11 mouse cellular contexts compared by ENCODE assay signal in the genomic region with DNA sequence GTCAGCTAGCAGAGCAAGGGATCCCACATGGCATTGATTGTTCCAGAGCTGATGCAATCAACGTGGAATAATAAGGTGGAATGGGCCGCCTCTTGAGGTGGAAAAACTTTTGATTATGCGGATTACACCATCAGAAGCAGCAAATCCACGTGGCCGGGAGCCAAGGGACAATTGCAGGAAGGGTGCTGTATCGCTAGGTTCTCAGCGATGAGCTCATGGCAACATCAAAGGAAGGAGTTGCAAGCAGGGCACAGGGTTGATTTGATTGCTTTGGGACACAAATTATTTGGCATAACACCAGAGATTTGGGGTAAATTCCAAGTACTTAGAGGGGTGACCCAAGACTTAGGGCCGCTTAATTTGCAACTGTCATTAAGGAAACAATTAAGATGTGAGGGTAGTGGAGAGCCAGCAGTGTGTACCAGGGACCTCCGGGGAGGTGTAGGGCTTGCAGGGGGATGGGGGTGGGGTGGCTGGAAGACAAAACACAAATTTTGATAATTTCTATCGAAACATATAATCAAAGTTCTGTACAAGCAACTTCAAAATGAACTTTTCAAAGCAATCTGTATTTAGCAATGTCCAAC.
A peak's percentile ranks its signal among the peaks of the same experiment; 100 is the strongest.
DNase-seq lines count a peak whose midpoint lies in the region; ATAC-seq lines count a peak whose summit lies in the region.
"Had no signal": no experiment of that assay in that cellular context is flagged by ENCODE, and none has a peak within 500 bp of the region (broad histone marks: within the 10 kb centered on the region; RNA-seq: fewer than 3 reads in every experiment).

No protein-coding gene starts in this region.

- H3K4me1 ChIP-seq in midbrain, embryonic 13.5 days (replicated peaks): no peaks in the 10 kb centered on the region
- no peaks in the 10 kb centered on the region for H3K4me1 ChIP-seq in midbrain, embryonic 16.5 days (ENCODE audit: control insufficient read depth, insufficient read depth, low read length)
- H3K4me1 ChIP-seq: limb, embryonic 15.5 days had no signal

- H3K4me2 ChIP-seq in midbrain, embryonic 13.5 days (replicated peaks): no peak overlapping the region
- H3K4me2 ChIP-seq in midbrain, embryonic 16.5 days (ENCODE audit: low read length): no peak overlapping the region
- H3K4me2 ChIP-seq: embryonic facial prominence, embryonic 12.5 days; limb, embryonic 15.5 days had no signal

- no peak overlapping the region for H3K4me3 ChIP-seq in midbrain, embryonic 13.5 days (replicated peaks)
- H3K4me3 ChIP-seq in midbrain, embryonic 16.5 days (ENCODE audit: low read depth, low read length): no peak overlapping the region
- H3K4me3 ChIP-seq: embryonic facial prominence, embryonic 12.5 days; limb, embryonic 15.5 days had no signal

- 55% methylated on average over 10 of the region's 10 CpGs for WGBS in midbrain, embryonic 13.5 days
- WGBS in midbrain, embryonic 16.5 days: 52% methylated on average over 10 of the region's 10 CpGs

- H3K36me3 ChIP-seq in midbrain, embryonic 13.5 days: no peaks in the 10 kb centered on the region
- H3K36me3 ChIP-seq in midbrain, embryonic 16.5 days (ENCODE audit: control insufficient read depth, insufficient read depth, low read length): no peaks in the 10 kb centered on the region
- H3K36me3 ChIP-seq: embryonic facial prominence, embryonic 12.5 days; limb, embryonic 15.5 days had no signal

- ATAC-seq in midbrain, embryonic 13.5 days: peak; percentile 63
- ATAC-seq in midbrain, embryonic 16.5 days: no peak

- no peak overlapping the region for H3K27ac ChIP-seq in midbrain, embryonic 13.5 days
- no peak overlapping the region for H3K27ac ChIP-seq in midbrain, embryonic 16.5 days (ENCODE audit: low read length)
- H3K27ac ChIP-seq: embryonic facial prominence, embryonic 12.5 days; limb, embryonic 15.5 days had no signal

- intact Hi-C loops in heart, postnatal 14 days (cut with DNase I): no loop called here

- no peaks in the 10 kb centered on the region for H3K9me3 ChIP-seq in midbrain, embryonic 13.5 days
- no peaks in the 10 kb centered on the region for H3K9me3 ChIP-seq in midbrain, embryonic 16.5 days (replicated peaks; ENCODE audit: control insufficient read depth, low read length, poor library complexity, severe bottlenecking)
- H3K9me3 ChIP-seq: embryonic facial prominence, embryonic 12.5 days; limb, embryonic 15.5 days had no signal

- DNase-seq in heart, postnatal 14 days: peak; percentile 6 to 9
- no peak for DNase-seq in heart, adult 9 months (ENCODE audit: low spot score in 2 of 2)
- peak; percentile 47 for DNase-seq in fat pad, adult 2 months (ENCODE audit: extremely low read depth, low read depth, low spot score)
- DNase-seq in lung, postnatal 36 days: peak; percentile 1
- DNase-seq in frontal cortex, postnatal 10 days (ENCODE audit: low spot score in 2 of 2): no peak
- DNase-seq: kidney, adult 18-20 months had no signal

- H3K27me3 ChIP-seq in midbrain, embryonic 13.5 days: no peaks in the 10 kb centered on the region
- no peaks in the 10 kb centered on the region for H3K27me3 ChIP-seq in midbrain, embryonic 16.5 days (ENCODE audit: control insufficient read depth, insufficient read depth, low read depth, low read length)
- H3K27me3 ChIP-seq: CH12.LX; embryonic facial prominence, embryonic 12.5 days; limb, embryonic 15.5 days had no signal

- no peak overlapping the region for H3K9ac ChIP-seq in midbrain, embryonic 13.5 days (replicated peaks)
- H3K9ac ChIP-seq in midbrain, embryonic 16.5 days (ENCODE audit: low read depth, low read length): no peak overlapping the region
- H3K9ac ChIP-seq: embryonic facial prominence, embryonic 12.5 days; limb, embryonic 15.5 days had no signal

Comparison
In these comparisons a context has a peak if more than half of its experiments do, and no peak if none do; other contexts are left out.
1. DNase-seq: peak in heart, postnatal 14 days (2 of 2), fat pad, adult 2 months (single experiment) and lung, postnatal 36 days (single experiment); none in heart, adult 9 months (0 of 2) and frontal cortex, postnatal 10 days (0 of 2).